Mouse (Mus musculus) B cell, adult 2 months (primary cell): ENCODE data around the gene Klhl20.

ENCODE experiments used
- DNase-seq, 2 experiments: peaks; one replicate each; pipeline ENCODE4 v3.0.0; 2022

The Klhl20 gene

DNA sequence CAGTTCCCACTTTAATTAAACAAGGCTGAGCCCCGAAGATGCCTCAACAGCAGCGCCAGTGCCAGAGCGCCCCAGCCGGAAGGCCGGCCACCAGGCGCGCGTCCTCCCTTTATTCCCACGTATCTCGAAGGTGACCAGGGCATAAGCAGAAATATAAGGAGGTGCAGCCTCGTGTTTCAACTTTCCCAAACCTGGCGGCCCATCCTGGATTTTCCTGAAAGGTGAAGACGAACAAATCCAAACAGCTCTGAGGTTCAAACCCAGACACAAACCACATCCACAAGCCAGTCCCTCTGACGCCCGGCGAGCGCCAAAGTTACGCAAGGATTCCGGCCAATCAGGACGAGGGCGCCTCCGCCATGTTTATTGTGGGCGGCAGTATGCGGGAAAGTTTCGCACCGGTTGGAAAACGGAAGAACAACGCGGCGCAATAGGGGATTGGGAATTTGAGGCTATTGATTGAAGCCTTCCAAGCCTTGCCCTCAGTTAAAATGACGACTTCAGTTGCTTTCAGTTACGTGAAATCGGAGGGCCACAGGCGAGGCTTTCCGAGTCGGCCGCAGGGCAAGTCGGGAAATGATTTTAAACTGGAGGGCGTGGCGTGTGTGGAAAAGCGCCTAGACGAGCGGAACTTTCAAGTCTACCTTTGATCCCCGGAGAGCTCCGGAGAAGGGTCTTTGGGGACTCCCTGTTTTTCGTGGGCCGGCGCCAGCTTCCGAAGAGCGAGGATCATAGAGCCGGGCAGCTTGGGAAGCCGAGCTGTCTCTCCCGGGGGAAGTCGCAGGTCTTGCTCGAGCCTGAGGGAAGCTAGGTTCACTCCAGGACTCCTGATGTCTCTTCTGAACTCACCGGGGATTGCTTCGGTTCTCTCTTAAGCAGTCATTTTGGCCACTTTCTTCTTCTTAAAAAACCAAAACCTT is 60.7 kb downstream of the Klhl20 start, which contains the start of the genes Dars2 and Cenpl:
Gene Dars2, minus strand, starts transcription at position 307 of the 920 bp plus-strand sequence.
Gene Cenpl, plus strand, starts transcription at position 362 of the 920 bp plus-strand sequence.
- DNase-seq, result peak; percentile 89

DNA sequence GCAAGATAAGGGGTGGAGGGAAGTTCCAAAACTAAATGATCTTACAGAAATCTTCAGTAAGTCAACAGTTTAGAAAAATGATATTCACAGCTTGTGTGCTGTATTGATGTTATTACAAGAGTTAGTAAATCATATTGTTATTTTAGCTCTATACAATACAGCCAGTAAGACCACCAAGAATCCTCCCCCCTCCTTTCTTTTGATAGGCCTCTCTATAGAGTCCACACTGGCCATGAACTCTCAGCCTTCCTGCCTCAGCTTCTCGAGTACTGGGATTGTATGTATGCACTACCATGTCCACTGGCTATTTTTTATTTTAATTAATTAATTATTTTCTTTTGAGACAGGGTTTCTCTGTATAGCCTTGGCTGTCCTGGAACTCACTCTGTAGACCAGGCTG is 68.0 kb downstream of the Klhl20 start:
- no peak for DNase-seq

DNA sequence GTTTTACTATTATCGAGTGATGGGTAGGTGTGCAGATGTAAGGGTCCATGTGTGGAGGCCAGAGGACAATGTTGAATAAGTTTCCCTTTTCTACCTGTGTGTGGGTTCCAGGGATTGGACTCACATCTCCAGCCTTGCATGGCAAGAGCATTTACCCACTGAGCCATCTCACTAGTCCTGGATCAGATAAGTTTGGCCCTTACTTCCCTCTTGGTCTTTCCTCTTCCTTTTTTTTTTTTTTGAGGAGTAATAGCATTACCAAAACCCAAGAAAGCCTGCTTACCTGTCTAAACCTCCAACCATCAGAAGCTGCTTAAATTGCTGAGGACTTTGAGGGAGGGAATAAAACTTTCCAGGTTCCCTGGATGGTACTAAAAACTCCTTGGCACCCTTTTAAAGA is 74.1 kb downstream of the Klhl20 start:
- DNase-seq, result no peak

DNA sequence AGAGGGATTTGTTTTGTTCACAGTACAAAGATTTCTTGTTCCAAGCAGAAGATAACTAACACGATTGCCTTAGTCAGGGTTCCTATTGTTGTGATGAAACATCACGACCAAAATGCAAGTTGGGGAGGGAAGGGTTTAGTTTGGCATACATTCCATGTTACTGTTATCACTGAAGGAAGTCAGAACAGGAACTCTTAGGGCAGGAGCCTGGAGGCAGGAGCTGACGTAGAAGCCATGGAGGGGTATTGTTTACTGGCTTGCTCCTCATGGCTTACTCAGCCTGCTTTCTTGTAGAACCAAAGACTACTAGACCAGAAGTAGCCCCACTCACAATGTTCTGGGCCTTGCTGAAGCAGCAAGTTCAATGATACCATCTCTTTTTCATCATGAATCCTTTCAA is 84.3 kb downstream of the Klhl20 start:
- DNase-seq, result no peak

DNA sequence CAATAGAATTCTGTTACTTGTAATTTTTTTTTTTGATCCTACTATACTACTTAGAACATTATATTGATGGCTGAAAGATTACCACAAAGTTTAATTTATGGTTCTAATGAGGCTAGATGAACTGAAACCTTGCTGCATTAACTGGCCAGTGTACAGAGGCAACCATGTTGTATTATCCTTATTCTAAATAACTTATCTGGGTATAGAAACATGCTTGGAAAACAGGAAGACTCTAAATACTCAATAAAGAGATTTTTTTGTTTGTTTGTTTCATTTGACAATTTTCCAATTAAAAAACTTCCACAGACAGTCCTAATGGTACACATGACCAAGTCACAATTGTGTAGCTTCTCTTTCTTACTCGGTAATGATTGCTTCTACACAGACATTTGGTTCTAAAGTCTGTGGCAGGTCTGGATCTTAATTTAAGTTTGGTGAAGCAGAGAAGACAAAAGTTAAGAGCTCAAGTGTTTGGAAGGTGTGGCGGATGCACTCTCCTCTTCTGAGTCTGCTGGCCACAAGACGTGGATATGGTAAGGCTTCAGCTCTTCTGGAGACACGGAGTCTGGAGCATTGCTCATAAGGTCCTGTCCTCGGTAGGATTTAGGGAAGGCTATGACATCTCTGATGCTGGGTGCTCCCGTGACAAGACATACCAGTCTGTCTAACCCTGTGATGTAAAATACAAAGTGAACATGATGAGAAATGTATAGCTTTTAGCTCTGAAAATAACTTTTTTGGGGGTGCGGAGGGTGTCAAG is 89.9 kb downstream of the Klhl20 start:
- DNase-seq, result no peak

DNA sequence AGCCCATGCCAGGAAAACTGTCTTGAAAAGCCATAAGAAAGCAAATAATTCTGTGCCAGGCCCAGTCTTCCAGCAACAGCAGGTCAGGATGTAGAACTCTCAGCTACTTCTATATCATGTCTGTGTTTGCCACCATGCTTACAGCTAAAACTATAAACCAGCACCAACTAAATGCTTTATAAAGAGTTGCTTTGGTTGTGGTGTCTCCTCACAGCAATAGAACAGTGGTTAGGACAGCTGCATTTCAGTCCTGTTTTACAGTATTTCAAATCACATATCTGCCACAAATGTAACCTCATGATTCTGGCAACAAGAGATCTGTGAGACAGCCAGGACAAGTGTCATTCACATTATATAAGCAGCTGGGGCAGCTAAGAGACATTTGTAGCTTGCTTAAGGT is 90.5 kb downstream of the Klhl20 start:
- DNase-seq, result no peak

DNA sequence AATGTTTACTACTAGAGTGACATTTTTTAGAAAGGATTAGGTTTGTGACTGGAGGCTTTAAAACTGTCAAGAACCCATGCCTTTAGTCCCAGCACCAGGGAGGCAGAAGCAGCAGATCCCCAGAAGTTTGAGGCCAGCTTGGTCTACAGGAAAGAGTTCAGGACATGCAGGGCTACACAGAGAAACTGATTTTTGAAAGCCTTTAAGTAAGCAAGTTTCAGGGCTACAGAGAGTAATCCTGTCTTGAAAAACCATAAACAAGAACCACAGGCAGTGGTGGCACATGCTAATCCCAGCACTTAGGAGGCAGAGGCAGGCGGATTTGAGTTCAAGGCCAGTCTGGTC is 90.9 kb downstream of the Klhl20 start:
- no peak for DNase-seq

DNA sequence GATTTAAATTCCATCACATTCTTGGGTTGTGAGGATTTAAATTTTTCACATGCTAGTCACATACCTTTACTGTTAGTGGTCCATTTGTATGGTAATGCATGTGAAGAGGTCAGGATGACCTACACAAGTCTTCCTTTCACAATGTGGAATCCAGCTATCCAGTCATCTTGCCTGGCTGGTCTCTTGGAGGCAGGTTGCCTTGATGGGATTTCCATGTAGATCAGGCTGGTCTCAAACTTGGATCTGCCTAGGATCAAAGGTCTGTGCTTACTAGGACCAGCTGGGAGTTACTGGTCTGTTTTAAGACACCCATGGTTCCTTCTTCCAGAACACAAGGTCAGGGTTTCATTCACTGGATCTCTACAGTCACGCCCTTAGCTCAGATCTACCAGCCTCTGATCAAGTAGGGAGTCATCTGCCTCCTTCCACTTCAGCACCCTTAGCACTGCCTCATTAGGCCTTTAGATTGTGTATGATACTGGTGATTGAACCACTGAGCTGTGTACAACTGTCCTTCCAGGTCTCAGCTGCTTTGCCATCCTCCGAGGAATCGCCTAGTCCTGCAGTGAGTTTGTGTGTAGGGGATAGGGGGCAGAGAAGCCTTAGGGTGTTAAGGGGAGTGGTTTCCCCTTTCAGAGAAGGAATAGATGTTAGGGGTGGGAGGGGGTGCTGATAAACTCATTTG is 91.4 kb downstream of the Klhl20 start:
- no peak for DNase-seq

DNA sequence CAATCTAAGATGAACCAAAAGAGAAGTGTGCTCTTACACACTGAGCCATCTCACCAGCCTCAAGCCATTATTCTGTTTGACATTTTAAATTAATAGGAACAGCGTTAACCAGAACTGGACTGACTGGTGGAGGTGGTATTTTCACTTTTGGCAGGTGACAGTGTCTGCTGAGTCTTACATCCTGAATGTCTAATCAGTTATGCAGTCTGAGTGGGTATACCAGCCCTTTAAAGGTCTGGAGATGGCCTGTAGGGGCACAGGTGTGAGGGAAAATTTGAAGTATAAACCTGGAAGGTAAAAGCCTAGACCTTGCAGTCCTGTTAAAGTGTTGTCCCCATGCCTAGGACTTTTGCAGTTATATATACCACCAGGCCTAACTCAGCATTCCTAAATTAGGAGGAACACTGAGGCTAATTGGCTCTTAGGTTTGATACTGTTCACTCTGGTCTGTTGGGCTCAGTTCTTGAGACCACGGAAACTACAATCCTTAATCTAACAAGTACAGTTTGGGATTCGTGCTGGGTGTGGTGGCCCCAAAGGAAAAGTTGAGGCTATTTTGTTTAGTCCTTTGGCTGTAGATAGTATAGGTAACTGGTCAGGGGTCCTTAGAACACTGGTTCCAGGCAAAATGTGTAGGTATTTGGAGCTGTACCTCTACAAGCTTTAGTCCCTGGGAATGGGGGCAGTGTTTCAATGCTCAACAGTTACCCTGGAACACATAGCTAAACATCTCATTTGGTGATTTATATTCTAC is 92.2 kb downstream of the Klhl20 start:
- peak in 1 of 2 experiments; percentile 11 for DNase-seq
